Mouse (Mus musculus): ENCODE measurements around the gene Atxn7l2.

Atxn7l2 gene

GRCm38 (mm10) chr3:108210771-108211139 is at the start of gene Atxn7l2:
TSS of gene Atxn7l2 (minus strand) at chr3:108210934.
- in situ Hi-C loops (cut with MseI, MboI), result no loop called here

GRCm38 (mm10) chr3:108259319-108259718 is 48.6 kb upstream of the Atxn7l2 start:
- in situ Hi-C loops (cut with MseI, MboI), result no loop called here

- in situ Hi-C loops (cut with MseI, MboI), result no loop called here
These were observed 47.2 kb upstream of the Atxn7l2 start for GRCm38 (mm10) chr3:108257831-108258500.

GRCm38 (mm10) chr3:108256719-108257637 is 46.2 kb upstream of the Atxn7l2 start, which contains the start of gene Psma5:
TSS of gene Psma5 (plus strand) at chr3:108256926.
- in situ Hi-C loops (cut with MseI, MboI), result no loop called here

- in situ Hi-C loops (cut with MseI, MboI), result no loop called here
These were observed 36.1 kb upstream of the Atxn7l2 start for GRCm38 (mm10) chr3:108246857-108247256.

GRCm38 (mm10) chr3:108241243-108241839 is 30.6 kb upstream of the Atxn7l2 start:
- in situ Hi-C loops (cut with MseI, MboI), result no loop called here

GRCm38 (mm10) chr3:108237474-108238102 is 26.9 kb upstream of the Atxn7l2 start:
- in situ Hi-C loops (cut with MseI, MboI), result loop anchor here (10.0 kb wide), 1 partner anchor 73 kb away; no protein-coding TSS in a partner anchor

GRCm38 (mm10) chr3:108231646-108232045 is 20.9 kb upstream of the Atxn7l2 start:
- in situ Hi-C loops (cut with MseI, MboI), result loop anchor here (10.0 kb wide), 1 partner anchor 67 kb away; no protein-coding TSS in a partner anchor

GRCm38 (mm10) chr3:108227521-108227920 is 16.8 kb upstream of the Atxn7l2 start:
- in situ Hi-C loops (cut with MseI, MboI), result no loop called here

- in situ Hi-C loops (cut with MseI, MboI), result no loop called here
These were observed 16.0 kb upstream of the Atxn7l2 start, which contains the start of gene Sypl2 for GRCm38 (mm10) chr3:108226558-108227350. TSS of gene Sypl2 (minus strand) at chr3:108226648.

- in situ Hi-C loops (cut with MseI, MboI), result no loop called here
These were observed 15.2 kb upstream of the Atxn7l2 start for GRCm38 (mm10) chr3:108225711-108226557.

- in situ Hi-C loops (cut with MseI, MboI), result no loop called here
These were observed 9.9 kb upstream of the Atxn7l2 start for GRCm38 (mm10) chr3:108220661-108221060.

GRCm38 (mm10) chr3:108214734-108215133 is 4.0 kb upstream of the Atxn7l2 start:
- in situ Hi-C loops (cut with MseI, MboI), result no loop called here

- in situ Hi-C loops (cut with MseI, MboI), result no loop called here
These were observed 1.7 kb upstream of the Atxn7l2 start for GRCm38 (mm10) chr3:108212406-108212805.

- in situ Hi-C loops (cut with MseI, MboI), result no loop called here
These were observed 1.1 kb upstream of the Atxn7l2 start for GRCm38 (mm10) chr3:108211845-108212244.

GRCm38 (mm10) chr3:108209946-108210770 is 576 bp downstream of the Atxn7l2 start:
- in situ Hi-C loops (cut with MseI, MboI), result no loop called here

GRCm38 (mm10) chr3:108209536-108209935 is 1.2 kb downstream of the Atxn7l2 start:
- in situ Hi-C loops (cut with MseI, MboI), result no loop called here

GRCm38 (mm10) chr3:108209001-108209400 is 1.7 kb downstream of the Atxn7l2 start:
- in situ Hi-C loops (cut with MseI, MboI), result no loop called here

All from mouse trophoblast stem cell (cell line).